Mouse (Mus musculus) spleen, adult 2 months (tissue): ENCODE measurements around the gene St6galnac3. TPM values are rescaled to one million over a fixed set of nuclear protein-coding genes. Genes with fewer than 3 reads are reported as not detected.

Source experiments
- DNase-seq, 2 experiments: peaks; one replicate each; pipeline versions ENCODE4 v3.0.0 to v3.0.0-alpha.2; 2012 to 2021; ENCODE audit warnings: low spot score in 2 of 2, low read depth in 1 of 2
- H3K27ac ChIP-seq: fragments of 200-500 bp; 2 replicates; pipeline ENCODE4 v1.5.1; 2012; ENCODE audit warnings: low read length, inconsistent platforms; ENCODE audit not compliant: insufficient read depth
- H3K27me3 ChIP-seq: fragments of 200-500 bp; 2 replicates; pipeline ENCODE4 v1.6.1; 2012; ENCODE audit warnings: mild to moderate bottlenecking, moderate library complexity, low read length, inconsistent platforms; ENCODE audit not compliant: control insufficient read depth, insufficient read depth
- H3K36me3 ChIP-seq: fragments of 200-500 bp; 2 replicates; pipeline ENCODE4 v1.6.1; 2012; ENCODE audit warnings: mild to moderate bottlenecking, low read length, inconsistent platforms; ENCODE audit not compliant: control insufficient read depth, insufficient read depth
- H3K4me1 ChIP-seq: fragments of 200-500 bp; 2 replicates; pipeline ENCODE4 v1.6.1; 2011; ENCODE audit warnings: inconsistent platforms; ENCODE audit not compliant: control insufficient read depth, insufficient read depth, insufficient read length
- H3K4me3 ChIP-seq: fragments of 200-500 bp; 2 replicates; pipeline ENCODE4 v1.5.1; 2011; ENCODE audit warnings: mild to moderate bottlenecking, inconsistent platforms; ENCODE audit not compliant: insufficient read depth, insufficient read length; ENCODE audit errors: extremely low read depth
- CTCF ChIP-seq: fragments of 200-500 bp; IDR thresholded peaks from 2 replicates; pipeline ENCODE4 v1.5.1; 2011; ENCODE audit warnings: mild to moderate bottlenecking, inconsistent platforms; ENCODE audit not compliant: insufficient read depth, insufficient read length, insufficient replicate concordance; ENCODE audit errors: extremely low read depth
- POLR2A ChIP-seq: fragments of 200-500 bp; IDR thresholded peaks from 2 replicates; pipeline ENCODE4 v1.6.1; 2011; ENCODE audit warnings: low read depth, low read length, inconsistent platforms
- WGBS: fragments of 180-500 bp; shearing (Covaris S2); methylation state at CpG from one replicate; pipeline ENCODE4 v1.1.7; 2018; 5-methylcytosine and 5-hydroxymethylcytosine counted together
- polyA plus RNA-seq: library from polyadenylated mRNA; depleted of rRNA; stranded (reverse); fragments of >200 nt; gene quantifications from 2 replicates; pipeline ENCODE4 v1.2.3, GENCODE M21; 2012

Gene St6galnac3
- polyA plus RNA-seq, 1 experiment = 3.0 TPM

DNA sequence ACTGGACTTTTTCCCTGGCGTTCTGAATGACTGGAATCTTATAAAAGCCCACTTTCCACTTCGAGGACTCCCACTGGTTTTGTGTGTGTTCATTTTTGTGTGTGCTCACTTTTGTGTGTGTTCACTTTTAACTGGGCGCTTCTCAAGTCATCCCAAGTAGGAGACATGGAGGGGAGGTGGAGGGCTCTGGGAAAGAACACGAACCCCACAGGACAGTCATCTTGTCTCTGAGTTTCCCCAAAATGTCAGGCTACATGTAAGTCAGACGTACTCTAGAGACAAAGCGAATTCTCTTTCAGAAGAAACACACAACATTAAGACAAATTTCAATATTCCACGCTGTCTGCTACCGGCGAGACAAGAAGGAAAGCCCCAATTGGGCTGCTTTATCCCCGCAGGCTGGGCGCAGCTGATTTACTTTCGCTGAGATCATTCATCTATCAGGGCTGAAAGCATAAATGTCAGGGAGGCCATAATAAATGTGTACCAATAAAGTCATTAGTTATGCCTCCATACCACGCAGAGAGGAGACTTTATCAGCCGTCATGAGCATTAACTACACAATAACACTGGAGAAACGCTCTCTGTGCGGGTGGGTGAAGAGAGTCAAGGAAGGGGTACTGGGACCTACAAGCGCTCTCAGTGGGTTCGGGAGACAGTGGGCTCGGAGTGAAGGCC, 119.7 kb downstream of the St6galnac3 start:
- H3K36me3 ChIP-seq = no peaks in the 10 kb centered on the region
- 94% methylated on average over 19 of the region's 19 CpGs for WGBS
- no peak for DNase-seq
- H3K4me1 ChIP-seq = no peaks in the 10 kb centered on the region
- no peak overlapping the region for H3K27ac ChIP-seq
- TF ChIP-seq CTCF = no peak
- H3K27me3 ChIP-seq = no peaks in the 10 kb centered on the region
- H3K4me3 ChIP-seq = no peak overlapping the region

DNA sequence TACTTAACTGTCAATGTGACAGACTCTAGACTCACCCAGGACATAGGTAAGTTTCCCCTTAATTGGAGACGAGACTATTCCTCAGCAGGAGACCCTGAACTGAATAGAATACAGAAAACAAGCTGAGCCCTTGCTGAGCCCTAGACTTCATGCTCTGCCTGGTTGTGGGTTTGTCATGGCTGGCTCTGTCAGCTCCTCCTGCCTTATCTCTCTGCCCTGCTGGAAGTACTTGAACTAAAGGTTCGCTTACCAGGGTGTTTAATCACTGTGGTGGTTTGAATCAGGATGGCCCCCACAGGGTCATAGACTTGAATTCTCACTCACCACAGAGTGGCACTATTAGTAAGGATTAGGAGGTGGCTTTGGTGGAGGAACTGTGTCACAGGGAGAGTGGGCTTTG, 125.8 kb downstream of the St6galnac3 start:
- no peak for DNase-seq
- 79% methylated on average over 2 of the region's 2 CpGs for WGBS
- TF ChIP-seq POLR2A (no peak), CTCF (no peak)

DNA sequence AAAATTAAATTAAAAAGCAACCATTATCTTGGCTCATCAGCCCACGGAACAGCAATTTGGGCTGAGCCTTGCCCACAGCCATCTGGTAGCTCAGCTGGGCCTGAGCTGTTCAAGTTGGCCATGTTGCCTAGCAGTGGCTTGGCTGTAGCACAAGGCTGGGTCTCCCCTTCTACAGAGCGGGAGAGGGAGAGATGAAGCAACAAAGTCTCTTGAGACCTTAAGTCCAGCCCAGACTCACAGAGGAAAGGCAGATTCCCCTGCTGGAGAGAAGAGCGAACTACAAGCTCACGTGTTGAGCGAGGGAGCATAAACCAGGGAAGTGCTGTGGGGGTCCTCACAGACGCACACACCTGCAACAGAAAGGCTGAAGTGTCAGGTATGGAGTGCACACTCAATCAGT, 126.3 kb downstream of the St6galnac3 start:
- Histone ChIP-seq H3K4me1 (no peaks in the 10 kb centered on the region), H3K27me3 (no peaks in the 10 kb centered on the region), H3K4me3 (no peak overlapping the region), H3K36me3 (no peaks in the 10 kb centered on the region), H3K27ac (no peak overlapping the region)
- DNase-seq = no peak
- WGBS = 91% methylated on average over 6 of the region's 6 CpGs
- TF ChIP-seq POLR2A (no peak), CTCF (no peak)

More for the DNA sequence above, 125.8 kb downstream of the St6galnac3 start:
- Histone ChIP-seq H3K4me1 (no peaks in the 10 kb centered on the region), H3K36me3 (no peaks in the 10 kb centered on the region), H3K27me3 (no peaks in the 10 kb centered on the region), H3K27ac (no peak overlapping the region), H3K4me3 (no peak overlapping the region)

GRCm38 (mm10) chr3:153594531-153594930, 130.4 kb downstream of the St6galnac3 start:
- Histone ChIP-seq H3K36me3 (no peaks in the 10 kb centered on the region), H3K27me3 (no peaks in the 10 kb centered on the region), H3K4me3 (no peak overlapping the region), H3K27ac (no peak overlapping the region), H3K4me1 (no peaks in the 10 kb centered on the region)
- 92% methylated on average over 9 of the region's 9 CpGs for WGBS
- TF ChIP-seq POLR2A (no peak), CTCF (no peak)
- no peak for DNase-seq

DNA sequence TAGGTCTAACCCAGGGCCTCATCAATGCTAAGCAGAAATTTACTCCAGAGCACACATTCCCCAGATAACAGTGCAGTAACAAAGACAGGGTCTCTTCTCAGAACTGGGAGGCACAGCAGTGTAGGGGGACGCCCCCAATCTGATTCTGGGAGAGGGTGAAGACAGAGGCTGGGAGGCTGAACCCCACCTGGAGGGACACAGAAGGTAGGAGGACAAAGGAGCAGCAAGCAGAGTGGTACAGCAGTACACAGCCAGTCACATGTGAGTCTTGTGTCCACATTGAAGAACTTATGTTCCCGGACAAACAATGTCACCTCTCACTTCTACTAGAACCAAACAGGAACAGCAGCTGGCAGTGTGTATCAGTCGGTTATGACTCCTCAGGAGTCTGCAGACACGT, 131.0 kb downstream of the St6galnac3 start:
- no peak overlapping the region for H3K4me3 ChIP-seq
- TF ChIP-seq CTCF = no peak
- 82% methylated on average over 4 of the region's 4 CpGs for WGBS

GRCm38 (mm10) chr3:153593103-153593502, 131.9 kb downstream of the St6galnac3 start:
- TF ChIP-seq CTCF (no peak), POLR2A (no peak)
- Histone ChIP-seq H3K36me3 (no peaks in the 10 kb centered on the region), H3K27me3 (no peaks in the 10 kb centered on the region), H3K27ac (no peak overlapping the region), H3K4me3 (no peak overlapping the region), H3K4me1 (no peaks in the 10 kb centered on the region)
- WGBS = 79% methylated on average over 3 of the region's 3 CpGs
- DNase-seq = no peak

More for the DNA sequence above, 131.0 kb downstream of the St6galnac3 start:
- Histone ChIP-seq H3K4me1 (no peaks in the 10 kb centered on the region), H3K27ac (no peak overlapping the region), H3K27me3 (no peaks in the 10 kb centered on the region), H3K36me3 (no peaks in the 10 kb centered on the region)
- DNase-seq = no peak

DNA sequence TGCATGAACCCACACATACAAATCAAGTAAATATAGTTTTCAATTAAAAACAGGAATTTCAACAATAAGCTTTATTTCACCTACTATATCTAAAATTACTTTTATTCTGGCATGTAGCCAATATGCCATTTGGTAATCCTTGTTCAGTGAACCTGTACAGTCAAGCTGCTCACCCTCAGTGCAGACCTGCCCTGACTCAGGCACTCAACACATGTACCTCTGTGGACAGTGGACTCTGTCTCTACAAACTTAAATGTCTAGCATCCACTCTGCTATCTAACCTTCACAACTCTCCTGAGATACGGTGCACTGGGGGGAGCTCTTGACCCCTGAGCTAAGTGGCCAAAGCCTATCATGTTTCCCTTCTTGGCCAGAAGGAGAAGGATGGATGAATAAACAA, 137.4 kb downstream of the St6galnac3 start:
- Histone ChIP-seq H3K4me1 (no peaks in the 10 kb centered on the region; the same call in 1 of the 2 replicates), H3K27ac (no peak overlapping the region), H3K36me3 (no peaks in the 10 kb centered on the region), H3K4me3 (no peak overlapping the region), H3K27me3 (no peaks in the 10 kb centered on the region)
- WGBS = 90% methylated on average over 1 of the region's 1 CpGs
- TF ChIP-seq CTCF = no peak
- no peak for TF ChIP-seq POLR2A
- no peak for DNase-seq
